Mouse (Mus musculus) midbrain, embryonic 16.5 days (tissue): ENCODE measurements around the gene Flvcr1. TPM values are rescaled to one million over a fixed set of nuclear protein-coding genes. Genes with fewer than 3 reads are reported as not detected.

Experiments
- ATAC-seq: fragments of 200-750 bp; cut with Nextera tagmentation; 2 replicates; pipeline ENCODE4 v1.8.0; 2017; ENCODE audit warnings: moderate TSS enrichment
- H3K27ac ChIP-seq: fragments of 300-500 bp; sonication (generic); 2 replicates; pipeline ENCODE4 v1.5.1; 2014; ENCODE audit warnings: mild to moderate bottlenecking, low read length, mixed read lengths
- H3K27me3 ChIP-seq: fragments of 300-500 bp; sonication (generic); 2 replicates; pipeline ENCODE4 v1.6.1; 2014; ENCODE audit warnings: low read depth, low read length, mixed read lengths; ENCODE audit not compliant: control insufficient read depth, insufficient read depth
- H3K36me3 ChIP-seq: fragments of 300-500 bp; sonication (generic); 2 replicates; pipeline ENCODE4 v1.6.1; 2014; ENCODE audit warnings: mild to moderate bottlenecking, low read length, moderate library complexity, mixed read lengths; ENCODE audit not compliant: control insufficient read depth, insufficient read depth
- H3K4me1 ChIP-seq: fragments of 300-500 bp; sonication (generic); 2 replicates; pipeline ENCODE4 v1.6.1; 2014; ENCODE audit warnings: mild to moderate bottlenecking, low read length, mixed read lengths; ENCODE audit not compliant: control insufficient read depth, insufficient read depth
- H3K4me2 ChIP-seq: fragments of 300-500 bp; sonication (generic); 2 replicates; pipeline ENCODE4 v1.6.1; 2014; ENCODE audit warnings: mild to moderate bottlenecking, low read length, mixed read lengths
- H3K4me3 ChIP-seq: fragments of 300-500 bp; sonication (generic); 2 replicates; pipeline ENCODE4 v1.5.1; 2014; ENCODE audit warnings: low read depth, mild to moderate bottlenecking, low read length, moderate library complexity, mixed read lengths
- H3K9ac ChIP-seq: fragments of 300-500 bp; sonication (generic); 2 replicates; pipeline ENCODE4 v1.6.1; 2014; ENCODE audit warnings: low read depth, low read length, mixed read lengths
- H3K9me3 ChIP-seq: fragments of 300-500 bp; sonication (generic); replicated peaks from 2 replicates; pipeline ENCODE4 v1.6.1; 2014; ENCODE audit warnings: mild to moderate bottlenecking, low read length, mixed read lengths; ENCODE audit not compliant: control insufficient read depth, poor library complexity, severe bottlenecking
- WGBS: fragments of 180-500 bp; shearing (Covaris S2); extraction: QIAGEN DNeasy Blood & Tissue Kit; methylation state at CpG from one replicate; pipeline ENCODE4 v1.1.7; 2014; 5-methylcytosine and 5-hydroxymethylcytosine counted together
- polyA plus RNA-seq: library from polyadenylated mRNA; unstranded; fragments of >200 nt; fragmentation: Nextera tagmentation; extraction: Ambion mirVana; gene quantifications from 2 replicates; pipeline ENCODE4 v1.2.1, GENCODE M21; 2015

Gene Flvcr1
- polyA plus RNA-seq, 1 experiment from 2014 or later: 7.8 TPM

GRCm38 (mm10) chr1:190962760-190963159, 63.2 kb downstream of the Flvcr1 start:
- no peak for ATAC-seq
- peaks cover 40% of the 10 kb centered on the region for H3K36me3 ChIP-seq
- H3K4me1 ChIP-seq: no peaks in the 10 kb centered on the region
- H3K27me3 ChIP-seq: no peaks in the 10 kb centered on the region
- WGBS: 90% methylated on average over 3 of the region's 3 CpGs
- no peak overlapping the region for H3K9ac ChIP-seq
- no peaks in the 10 kb centered on the region for H3K9me3 ChIP-seq
- no peak overlapping the region for H3K4me3 ChIP-seq
- H3K27ac ChIP-seq: no peak overlapping the region
- H3K4me2 ChIP-seq: no peak overlapping the region

GRCm38 (mm10) chr1:190958821-190959220, 67.1 kb downstream of the Flvcr1 start:
- Histone ChIP-seq H3K27me3 (no peaks in the 10 kb centered on the region), H3K9me3 (no peaks in the 10 kb centered on the region), H3K9ac (no peak overlapping the region), H3K36me3 (peaks cover 49% of the 10 kb centered on the region), H3K4me3 (no peak overlapping the region), H3K4me2 (no peak overlapping the region), H3K27ac (no peak overlapping the region), H3K4me1 (no peaks in the 10 kb centered on the region)
- no peak for ATAC-seq
- 93% methylated on average over 5 of the region's 5 CpGs for WGBS

Other genes with a start within 250 kb of the Flvcr1 start
- gene Rps6kc1, start 114.4 kb downstream of the Flvcr1 start, polyA plus RNA-seq: 32.7 and 34.8 TPM in 2 replicates
- 49.0 and 50.4 TPM in 2 replicates for gene Angel2, start 101.0 kb downstream of the Flvcr1 start, polyA plus RNA-seq
- gene Vash2, start 46.9 kb downstream of the Flvcr1 start, polyA plus RNA-seq: 83.8 and 86.5 TPM in 2 replicates
- gene Spata45, start 10.5 kb upstream of the Flvcr1 start, polyA plus RNA-seq: not detected in 2 replicates
- gene Tatdn3, start 36.8 kb upstream of the Flvcr1 start, polyA plus RNA-seq: 14.1 and 16.7 TPM in 2 replicates
- gene Nsl1, start 36.9 kb upstream of the Flvcr1 start, polyA plus RNA-seq: 2.4 and 3.2 TPM in 2 replicates
- gene Batf3, start 71.7 kb upstream of the Flvcr1 start, polyA plus RNA-seq: 0.80 and 1.6 TPM in 2 replicates
- not detected in 2 replicates for gene Fam71a, start 138.7 kb upstream of the Flvcr1 start, polyA plus RNA-seq
- 1.2 and 1.6 TPM in 2 replicates for gene Atf3, start 191.9 kb upstream of the Flvcr1 start, polyA plus RNA-seq